Mouse (Mus musculus) lung, embryonic 16.5 days (tissue): Measurements from ENCODE around the gene Mb. TPM values are rescaled to one million over a fixed set of nuclear protein-coding genes. Genes with fewer than 3 reads are reported as not detected.
A peak's percentile ranks its signal among the peaks of the same experiment; 100 is the strongest.

Experiments
- ATAC-seq: fragments of 200-750 bp; cut with Nextera tagmentation; 2 replicates; pipeline ENCODE4 v1.8.0; 2017; ENCODE audit warnings: low read depth, mild to moderate bottlenecking, moderate library complexity
- H3K27ac ChIP-seq: fragments of 300-500 bp; sonication (generic); 2 replicates; pipeline ENCODE4 v1.5.1; 2014; ENCODE audit warnings: mild to moderate bottlenecking, control low read depth, low read length
- H3K27me3 ChIP-seq: fragments of 300-500 bp; sonication (generic); 2 replicates; pipeline ENCODE4 v1.6.1; 2014; ENCODE audit warnings: low read depth, low read length, mixed read lengths; ENCODE audit not compliant: control insufficient read depth, insufficient read depth
- H3K36me3 ChIP-seq: fragments of 300-500 bp; sonication (generic); 2 replicates; pipeline ENCODE4 v1.6.1; 2014; ENCODE audit warnings: low read length; ENCODE audit not compliant: control insufficient read depth, insufficient read depth
- H3K4me1 ChIP-seq: fragments of 300-500 bp; sonication (generic); replicated peaks from 2 replicates; pipeline ENCODE4 v1.6.1; 2014; ENCODE audit warnings: low read length, mixed read lengths; ENCODE audit not compliant: control insufficient read depth, insufficient read depth
- H3K4me2 ChIP-seq: fragments of 300-500 bp; sonication (generic); 2 replicates; pipeline ENCODE4 v1.6.1; 2014; ENCODE audit warnings: low read depth, low read length, control low read depth
- H3K4me3 ChIP-seq: fragments of 300-500 bp; sonication (generic); 2 replicates; pipeline ENCODE4 v1.5.1; 2014; ENCODE audit warnings: mild to moderate bottlenecking, low read length, control low read depth
- H3K9ac ChIP-seq: fragments of 300-500 bp; sonication (generic); 2 replicates; pipeline ENCODE4 v1.6.1; 2014; ENCODE audit warnings: low read length, control low read depth
- H3K9me3 ChIP-seq: fragments of 300-500 bp; sonication (generic); 2 replicates; pipeline ENCODE4 v1.6.1; 2016; ENCODE audit warnings: low read length; ENCODE audit not compliant: control insufficient read depth
- WGBS: fragments of 180-500 bp; shearing (Covaris S2); extraction: QIAGEN DNeasy Blood & Tissue Kit; methylation state at CpG from one replicate; pipeline ENCODE4 v1.1.7; 2014; 5-methylcytosine and 5-hydroxymethylcytosine counted together
- polyA plus RNA-seq: library from polyadenylated mRNA; unstranded; fragments of >200 nt; fragmentation: Nextera tagmentation; extraction: Ambion mirVana; gene quantifications from 2 replicates; pipeline ENCODE4 v1.2.1, GENCODE M21; 2015

Mb gene
- polyA plus RNA-seq, 1 experiment from 2014 or later = 2.4 TPM

GRCm38 (mm10) chr15:77014985-77015384 is 35.5 kb downstream of the Mb start:
- no peak overlapping the region for H3K4me2 ChIP-seq
- H3K4me1 ChIP-seq = peaks cover 19% of the 10 kb centered on the region
- no peaks in the 10 kb centered on the region for H3K9me3 ChIP-seq
- H3K9ac ChIP-seq = no peak overlapping the region; the same call in 1 of the 2 replicates
- no peak overlapping the region for H3K4me3 ChIP-seq
- no peaks in the 10 kb centered on the region for H3K27me3 ChIP-seq
- no peaks in the 10 kb centered on the region for H3K36me3 ChIP-seq
- ATAC-seq = no peak
- WGBS = 65% methylated on average over 4 of the region's 4 CpGs
- H3K27ac ChIP-seq = no peak overlapping the region

- Histone ChIP-seq H3K9ac (no peak overlapping the region; the same call in 1 of the 2 replicates), H3K9me3 (no peaks in the 10 kb centered on the region), H3K27me3 (no peaks in the 10 kb centered on the region), H3K4me2 (peak overlapping the region; percentile 46; the same call in 1 of the 2 replicates), H3K4me3 (no peak overlapping the region), H3K4me1 (peaks cover 19% of the 10 kb centered on the region), H3K36me3 (no peaks in the 10 kb centered on the region), H3K27ac (no peak overlapping the region)
- peak; percentile 29 for ATAC-seq
- 29% methylated on average over 6 of the region's 6 CpGs for WGBS
These were observed 36.0 kb downstream of the Mb start for GRCm38 (mm10) chr15:77014431-77014830.

GRCm38 (mm10) chr15:77013753-77014241 is 36.7 kb downstream of the Mb start:
- Histone ChIP-seq H3K9ac (peak overlapping the region; percentile 32; the same call in 1 of the 2 replicates), H3K4me3 (peak overlapping the region; percentile 4; the same call in 1 of the 2 replicates), H3K36me3 (no peaks in the 10 kb centered on the region), H3K9me3 (no peaks in the 10 kb centered on the region), H3K27me3 (no peaks in the 10 kb centered on the region), H3K4me2 (peak overlapping the region; percentile 46), H3K27ac (no peak overlapping the region), H3K4me1 (peaks cover 19% of the 10 kb centered on the region)
- WGBS = 2% methylated on average over 15 of the region's 15 CpGs
- peak; percentile 85 for ATAC-seq

- no peak for ATAC-seq
- Histone ChIP-seq H3K36me3 (no peaks in the 10 kb centered on the region), H3K4me3 (no peak overlapping the region), H3K9ac (no peak overlapping the region), H3K4me1 (peaks cover 8% of the 10 kb centered on the region), H3K4me2 (no peak overlapping the region), H3K27me3 (no peaks in the 10 kb centered on the region), H3K27ac (no peak overlapping the region), H3K9me3 (no peaks in the 10 kb centered on the region)
- 87% methylated on average over 6 of the region's 6 CpGs for WGBS
These were observed 41.6 kb downstream of the Mb start for GRCm38 (mm10) chr15:77008851-77009250.

GRCm38 (mm10) chr15:77003868-77004215 is 46.6 kb downstream of the Mb start:
- H3K27ac ChIP-seq = no peak overlapping the region
- H3K4me1 ChIP-seq = no peaks in the 10 kb centered on the region
- no peak overlapping the region for H3K4me3 ChIP-seq
- WGBS = 7% methylated on average over 3 of the region's 3 CpGs
- no peaks in the 10 kb centered on the region for H3K27me3 ChIP-seq
- no peaks in the 10 kb centered on the region; the same call in 1 of the 2 replicates for H3K9me3 ChIP-seq
- H3K36me3 ChIP-seq = no peaks in the 10 kb centered on the region
- H3K9ac ChIP-seq = no peak overlapping the region
- no peak overlapping the region for H3K4me2 ChIP-seq
- peak; percentile 34; the same call in 1 of the 2 replicates for ATAC-seq

- no peak overlapping the region for H3K27ac ChIP-seq
- no peaks in the 10 kb centered on the region; the same call in 1 of the 2 replicates for H3K9me3 ChIP-seq
- H3K9ac ChIP-seq = no peak overlapping the region
- no peak overlapping the region for H3K4me2 ChIP-seq
- 92% methylated on average over 3 of the region's 3 CpGs for WGBS
- H3K4me3 ChIP-seq = no peak overlapping the region
- H3K36me3 ChIP-seq = no peaks in the 10 kb centered on the region
- H3K27me3 ChIP-seq = no peaks in the 10 kb centered on the region
- no peaks in the 10 kb centered on the region for H3K4me1 ChIP-seq
- ATAC-seq = no peak
These were observed 47.1 kb downstream of the Mb start for GRCm38 (mm10) chr15:77003173-77003867.

GRCm38 (mm10) chr15:76998878-76999588 is 51.4 kb downstream of the Mb start:
- ATAC-seq = no peak; the same call in 1 of the 2 replicates
- Histone ChIP-seq H3K4me2 (no peak overlapping the region), H3K4me3 (no peak overlapping the region)

GRCm38 (mm10) chr15:76998048-76998447 is 52.4 kb downstream of the Mb start:
- no peaks in the 10 kb centered on the region for H3K27me3 ChIP-seq
- H3K9me3 ChIP-seq = no peaks in the 10 kb centered on the region; the same call in 1 of the 2 replicates
- H3K27ac ChIP-seq = no peak overlapping the region
- 59% methylated on average over 2 of the region's 2 CpGs for WGBS
- no peak overlapping the region for H3K9ac ChIP-seq
- no peaks in the 10 kb centered on the region for H3K36me3 ChIP-seq
- no peak for ATAC-seq
- H3K4me2 ChIP-seq = no peak overlapping the region
- H3K4me1 ChIP-seq = no peaks in the 10 kb centered on the region
- no peak overlapping the region for H3K4me3 ChIP-seq

More at GRCm38 (mm10) chr15:76998878-76999588, 51.4 kb downstream of the Mb start:
- Histone ChIP-seq H3K27ac (no peak overlapping the region), H3K36me3 (no peaks in the 10 kb centered on the region), H3K4me1 (no peaks in the 10 kb centered on the region), H3K9ac (no peak overlapping the region), H3K27me3 (no peaks in the 10 kb centered on the region), H3K9me3 (no peaks in the 10 kb centered on the region; the same call in 1 of the 2 replicates)
- WGBS = 32% methylated on average over 21 of the region's 21 CpGs

GRCm38 (mm10) chr15:76994413-76994812 is 56.1 kb downstream of the Mb start:
- Histone ChIP-seq H3K9ac (no peak overlapping the region), H3K27me3 (no peaks in the 10 kb centered on the region), H3K4me1 (no peaks in the 10 kb centered on the region), H3K27ac (no peak overlapping the region), H3K36me3 (no peaks in the 10 kb centered on the region), H3K4me2 (no peak overlapping the region), H3K9me3 (no peaks in the 10 kb centered on the region), H3K4me3 (no peak overlapping the region)
- ATAC-seq = no peak
- WGBS = 66% methylated on average over 3 of the region's 3 CpGs
